Mouse (Mus musculus) liver, embryonic 13.5 days (tissue): ENCODE results near the gene Cetn2. TPM values are rescaled to one million over a fixed set of nuclear protein-coding genes. Genes with fewer than 3 reads are reported as not detected.

ENCODE experiments used
- ATAC-seq: fragments of 200-750 bp; cut with Nextera tagmentation; 2 replicates; pipeline ENCODE4 v1.8.0; 2017; ENCODE audit warnings: low read depth, mild to moderate bottlenecking, moderate number of reproducible peaks, moderate library complexity
- DNase-seq: peaks from one replicate; pipeline ENCODE4 v3.0.0; 2022
- H3K27ac ChIP-seq: fragments of 300-500 bp; sonication (generic); 2 replicates; pipeline ENCODE4 v1.5.1; 2015; ENCODE audit warnings: moderate library complexity, mild to moderate bottlenecking, inconsistent platforms
- H3K27me3 ChIP-seq: fragments of 300-500 bp; sonication (generic); 2 replicates; pipeline ENCODE4 v1.6.1; 2015; ENCODE audit warnings: mild to moderate bottlenecking, inconsistent platforms
- H3K36me3 ChIP-seq: fragments of 300-500 bp; sonication (generic); 2 replicates; pipeline ENCODE4 v1.6.1; 2015; ENCODE audit warnings: mild to moderate bottlenecking, inconsistent platforms
- H3K4me1 ChIP-seq: fragments of 300-500 bp; sonication (generic); replicated peaks from 2 replicates; pipeline ENCODE4 v1.6.1; 2015; ENCODE audit warnings: inconsistent platforms
- H3K4me2 ChIP-seq: fragments of 300-500 bp; sonication (generic); 2 replicates; pipeline ENCODE4 v1.6.1; 2015; ENCODE audit warnings: inconsistent platforms, mild to moderate bottlenecking, moderate library complexity
- H3K4me3 ChIP-seq: fragments of 300-500 bp; sonication (generic); replicated peaks from 2 replicates; pipeline ENCODE4 v1.5.1; 2015; ENCODE audit warnings: mild to moderate bottlenecking, inconsistent platforms
- H3K9ac ChIP-seq: fragments of 300-500 bp; sonication (generic); 2 replicates; pipeline ENCODE4 v1.6.1; 2015; ENCODE audit warnings: mild to moderate bottlenecking, inconsistent platforms
- H3K9me3 ChIP-seq: fragments of 300-500 bp; sonication (generic); replicated peaks from 2 replicates; pipeline ENCODE4 v1.6.1; 2016; ENCODE audit warnings: inconsistent platforms
- WGBS: fragments of 180-500 bp; shearing (Covaris S2); methylation state at CpG from one replicate; pipeline ENCODE4 v1.1.7; 2015; ENCODE audit not compliant: insufficient replicate concordance; 5-methylcytosine and 5-hydroxymethylcytosine counted together
- polyA plus RNA-seq: library from polyadenylated mRNA; unstranded; fragments of >200 nt; fragmentation: Nextera tagmentation; extraction: Ambion mirVana; gene quantifications from 2 replicates; pipeline ENCODE4 v1.2.1, GENCODE M21; 2015

The Cetn2 gene
- 38.7 and 50.1 TPM in 2 replicates for polyA plus RNA-seq

- DNase-seq (peak; percentile 88), ATAC-seq (peak; percentile 99)
- Histone ChIP-seq H3K4me1 (peaks cover 3% of the 10 kb centered on the region; the same call in 1 of the 2 replicates), H3K36me3 (no peaks in the 10 kb centered on the region), H3K27ac (peak within 1 kb of the TSS; percentile 68), H3K9me3 (no peaks in the 10 kb centered on the region), H3K27me3 (no peaks in the 10 kb centered on the region), H3K4me2 (peak within 1 kb of the TSS; percentile 76), H3K9ac (peak within 1 kb of the TSS; percentile 77), H3K4me3 (peak within 1 kb of the TSS; percentile 71)
- 16% methylated on average over 41 of the region's 41 CpGs for WGBS
Observed at GRCm38 (mm10) chrX:72917884-72918681, at the start of gene Cetn2, which contains the start of gene Nsdhl. Gene Cetn2, minus strand, starts transcription at chrX:72918411. Gene Nsdhl, plus strand, starts transcription at chrX:72918557.

DNA sequence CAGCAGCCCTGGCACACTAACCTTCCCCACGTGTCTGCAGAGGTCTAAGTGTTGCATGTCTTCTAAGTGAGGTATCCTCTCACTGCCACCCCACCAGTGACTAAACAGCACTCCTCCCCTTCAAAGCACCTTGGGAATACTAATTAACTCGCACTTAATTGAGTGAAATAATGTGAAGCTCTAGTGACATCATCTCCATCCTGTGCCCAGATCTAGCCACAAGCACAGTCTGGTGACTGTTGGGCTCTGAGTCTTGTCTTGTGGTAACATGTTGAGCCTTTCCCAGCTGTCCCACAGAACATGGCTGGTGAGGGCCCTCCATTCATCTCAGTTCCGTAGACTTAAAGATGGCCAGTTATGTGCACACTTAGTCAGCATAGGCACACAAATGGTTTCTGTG lies 44.5 kb upstream of the Cetn2 start:
- H3K27me3 ChIP-seq: no peaks in the 10 kb centered on the region
- DNase-seq: no peak
- H3K27ac ChIP-seq: no peak overlapping the region
- no peak overlapping the region for H3K9ac ChIP-seq
- H3K9me3 ChIP-seq: no peaks in the 10 kb centered on the region
- H3K4me1 ChIP-seq: no peaks in the 10 kb centered on the region
- ATAC-seq: no peak
- no peak overlapping the region for H3K4me3 ChIP-seq
- no peak overlapping the region for H3K4me2 ChIP-seq
- H3K36me3 ChIP-seq: 0 out of 2 replicates have a peak, but pooled peaks cover 6% of the 10 kb centered on the region
- 66% methylated on average over 3 of the region's 3 CpGs for WGBS

GRCm38 (mm10) chrX:72961511-72961910 lies 43.3 kb upstream of the Cetn2 start:
- H3K27me3 ChIP-seq: no peaks in the 10 kb centered on the region
- no peak overlapping the region for H3K9ac ChIP-seq
- WGBS: 51% methylated on average over 3 of the region's 3 CpGs
- no peak overlapping the region for H3K4me3 ChIP-seq
- DNase-seq (no peak), ATAC-seq (no peak)
- H3K27ac ChIP-seq: no peak overlapping the region
- no peak overlapping the region for H3K4me2 ChIP-seq
- no peaks in the 10 kb centered on the region for H3K9me3 ChIP-seq
- peaks cover 12% of the 10 kb centered on the region for H3K36me3 ChIP-seq
- no peaks in the 10 kb centered on the region for H3K4me1 ChIP-seq

GRCm38 (mm10) chrX:72960431-72960830 lies 42.2 kb upstream of the Cetn2 start:
- no peaks in the 10 kb centered on the region for H3K27me3 ChIP-seq
- no peak overlapping the region for H3K4me3 ChIP-seq
- no peak overlapping the region for H3K9ac ChIP-seq
- H3K27ac ChIP-seq: no peak overlapping the region
- H3K36me3 ChIP-seq: peaks cover 21% of the 10 kb centered on the region
- ATAC-seq (no peak), DNase-seq (no peak)
- no peak overlapping the region for H3K4me2 ChIP-seq
- H3K9me3 ChIP-seq: no peaks in the 10 kb centered on the region
- WGBS: 80% methylated on average over 4 of the region's 4 CpGs
- no peaks in the 10 kb centered on the region for H3K4me1 ChIP-seq

DNA sequence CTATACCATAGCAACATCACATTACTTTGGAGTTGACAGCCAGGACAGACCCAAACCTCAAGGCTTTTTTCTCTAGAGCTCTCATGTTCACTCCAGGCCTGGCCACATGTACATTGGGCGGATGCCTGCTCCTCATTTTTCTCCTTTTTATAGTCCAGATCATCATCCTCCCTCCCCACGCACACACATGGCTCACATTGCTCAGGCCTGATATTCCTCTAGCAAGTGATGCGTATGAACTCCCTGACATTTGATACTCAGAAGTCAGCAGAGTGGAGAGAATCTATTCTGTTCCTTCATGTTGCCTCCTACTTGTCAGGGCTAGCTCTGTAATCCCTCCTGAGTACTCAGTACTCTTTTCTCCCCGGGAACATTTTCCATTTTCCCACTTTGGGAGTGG lies 38.3 kb upstream of the Cetn2 start:
- WGBS: 74% methylated on average over 4 of the region's 4 CpGs
- Histone ChIP-seq H3K27ac (no peak overlapping the region), H3K9me3 (no peaks in the 10 kb centered on the region), H3K4me1 (no peaks in the 10 kb centered on the region), H3K4me3 (no peak overlapping the region), H3K4me2 (no peak overlapping the region), H3K9ac (no peak overlapping the region), H3K36me3 (peaks cover 36% of the 10 kb centered on the region), H3K27me3 (no peaks in the 10 kb centered on the region)
- no peak for ATAC-seq
- DNase-seq: no peak

- Histone ChIP-seq H3K9ac (no peak overlapping the region), H3K27me3 (no peaks in the 10 kb centered on the region), H3K36me3 (peaks cover 45% of the 10 kb centered on the region), H3K27ac (no peak overlapping the region), H3K4me2 (no peak overlapping the region), H3K4me3 (no peak overlapping the region), H3K4me1 (no peaks in the 10 kb centered on the region), H3K9me3 (no peaks in the 10 kb centered on the region)
- DNase-seq (no peak), ATAC-seq (no peak)
- 74% methylated on average over 4 of the region's 4 CpGs for WGBS
Observed at GRCm38 (mm10) chrX:72953464-72953863, 35.3 kb upstream of the Cetn2 start.

GRCm38 (mm10) chrX:72921391-72921790 lies 3.2 kb upstream of the Cetn2 start:
- H3K9me3 ChIP-seq: no peaks in the 10 kb centered on the region

GRCm38 (mm10) chrX:72918682-72919059 lies 460 bp upstream of the Cetn2 start:
- 10% methylated on average over 6 of the region's 6 CpGs for WGBS
- H3K36me3 ChIP-seq: no peaks in the 10 kb centered on the region
- peak overlapping the region; percentile 76 for H3K4me2 ChIP-seq
- H3K9ac ChIP-seq: peak overlapping the region; percentile 77
- ATAC-seq: peak; percentile 16; the same call in 1 of the 2 replicates
- no peak for DNase-seq
- peak overlapping the region; percentile 68 for H3K27ac ChIP-seq
- peaks cover 3% of the 10 kb centered on the region; the same call in 1 of the 2 replicates for H3K4me1 ChIP-seq
- H3K4me3 ChIP-seq: peak overlapping the region; percentile 71
- H3K9me3 ChIP-seq: no peaks in the 10 kb centered on the region
- H3K27me3 ChIP-seq: no peaks in the 10 kb centered on the region

More at GRCm38 (mm10) chrX:72921391-72921790, 3.2 kb upstream of the Cetn2 start:
- DNase-seq (no peak), ATAC-seq (no peak)
- no peak overlapping the region for H3K9ac ChIP-seq
- H3K36me3 ChIP-seq: no peaks in the 10 kb centered on the region
- H3K27ac ChIP-seq: no peak overlapping the region
- H3K27me3 ChIP-seq: no peaks in the 10 kb centered on the region
- no peak overlapping the region for H3K4me3 ChIP-seq
- WGBS: 66% methylated on average over 2 of the region's 2 CpGs
- H3K4me1 ChIP-seq: peaks cover 3% of the 10 kb centered on the region; the same call in 1 of the 2 replicates
- H3K4me2 ChIP-seq: no peak overlapping the region

DNA sequence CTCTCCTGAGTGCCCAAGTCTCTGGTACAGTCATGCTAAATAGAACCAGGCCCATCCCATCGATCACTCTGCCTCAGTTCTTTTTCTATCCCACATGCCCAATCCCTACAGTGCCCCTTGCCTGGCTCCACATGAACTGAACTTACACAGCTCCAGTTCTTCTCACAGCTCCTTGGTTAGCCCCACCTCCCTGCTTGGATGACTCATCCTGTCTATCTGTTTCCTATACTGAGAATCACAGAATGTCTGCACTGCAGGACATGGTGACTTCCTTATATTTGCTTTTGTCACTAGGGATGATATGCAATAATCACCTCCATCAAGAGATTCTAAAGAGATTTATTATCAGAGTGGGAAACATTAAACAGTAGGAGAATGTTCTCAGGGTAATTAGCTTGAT lies 6.6 kb downstream of the Cetn2 start:
- no peak for DNase-seq
- Histone ChIP-seq H3K9ac (no peak overlapping the region), H3K27me3 (no peaks in the 10 kb centered on the region), H3K4me2 (no peak overlapping the region), H3K9me3 (no peaks in the 10 kb centered on the region), H3K4me3 (no peak overlapping the region), H3K4me1 (no peaks in the 10 kb centered on the region), H3K36me3 (no peaks in the 10 kb centered on the region), H3K27ac (no peak overlapping the region)
- WGBS: 57% methylated on average over 1 of the region's 1 CpGs
- ATAC-seq: no peak

DNA sequence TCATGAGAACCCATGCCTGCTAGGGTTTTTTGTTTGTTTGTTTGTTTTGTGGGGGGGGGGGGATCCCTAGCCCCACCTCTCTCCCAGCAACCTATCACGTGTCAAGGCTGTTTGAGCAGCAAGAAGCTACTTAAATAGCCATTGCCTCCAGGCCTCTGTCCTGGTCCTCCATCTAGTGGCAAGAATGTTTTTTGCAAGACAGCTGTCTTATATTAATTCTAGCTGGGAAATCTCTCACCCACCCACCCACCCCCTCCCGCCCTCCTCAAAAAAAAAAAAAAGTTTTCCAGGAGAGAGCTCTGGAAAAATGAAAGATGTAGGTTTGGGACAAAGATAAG lies 9.8 kb downstream of the Cetn2 start:
- no peak overlapping the region for H3K4me3 ChIP-seq
- H3K9me3 ChIP-seq: no peaks in the 10 kb centered on the region
- ATAC-seq (no peak), DNase-seq (no peak)
- no peaks in the 10 kb centered on the region for H3K27me3 ChIP-seq
- H3K27ac ChIP-seq: no peak overlapping the region
- 8% methylated on average over 2 of the region's 2 CpGs for WGBS
- no peak overlapping the region for H3K9ac ChIP-seq
- no peak overlapping the region for H3K4me2 ChIP-seq
- no peaks in the 10 kb centered on the region for H3K4me1 ChIP-seq
- H3K36me3 ChIP-seq: no peaks in the 10 kb centered on the region

GRCm38 (mm10) chrX:72907619-72908403 lies 10.4 kb downstream of the Cetn2 start:
- Histone ChIP-seq H3K4me1 (no peaks in the 10 kb centered on the region), H3K9ac (no peak overlapping the region), H3K4me3 (no peak overlapping the region), H3K36me3 (no peaks in the 10 kb centered on the region), H3K27ac (no peak overlapping the region), H3K9me3 (no peaks in the 10 kb centered on the region), H3K4me2 (no peak overlapping the region), H3K27me3 (no peaks in the 10 kb centered on the region)
- DNase-seq (no peak), ATAC-seq (no peak)
- WGBS: 67% methylated on average over 6 of the region's 6 CpGs
